Mouse (Mus musculus): ENCODE results near the gene Zfp950. TPM values are rescaled to one million over a fixed set of nuclear protein-coding genes. Genes with fewer than 3 reads are reported as not detected.
A peak's percentile ranks its signal among the peaks of the same experiment; 100 is the strongest.
"Not testable (repeated sequence)": the region's sequence is repeated elsewhere in the genome, so short reads cannot be mapped to it uniquely, and the experiment has no call there.

Zfp950 gene
- polyA plus RNA-seq (2012; fragmentation: generic; extraction: Trizol): 4.1 TPM

GRCm38 (mm10) chr19:61140342-61141206 lies at the start of gene Zfp950:
Zfp950 (minus strand) TSS chr19:61140840.
- no peaks in the 10 kb centered on the region for H3K36me3 ChIP-seq (ENCODE audit: control insufficient read depth, insufficient read depth)
- H3K27me3 ChIP-seq (ENCODE audit: control insufficient read depth, insufficient read depth, insufficient read length): no peaks in the 10 kb centered on the region
- peak within 1 kb of the TSS; percentile 13 for H3ac ChIP-seq (ENCODE audit: control insufficient read depth, insufficient read length)
- peaks cover 14% of the 10 kb centered on the region for H3K79me2 ChIP-seq (ENCODE audit: control insufficient read depth, insufficient read depth)
- H3K4me2 ChIP-seq (ENCODE audit: low read depth): peak within 1 kb of the TSS; percentile 93
- peak within 1 kb of the TSS; percentile 61 for H3K4me3 ChIP-seq
- TF ChIP-seq CEBPB (IDR thresholded peaks at IDR 0.05; ENCODE audit: insufficient read depth, poor library complexity, severe bottlenecking) (no peak), REST (IDR thresholded peaks at IDR 0.05; ENCODE audit: insufficient read depth, insufficient read length) (no peak), SRF (IDR thresholded peaks at IDR 0.05; ENCODE audit: control insufficient read depth, insufficient read length, low read depth) (no peak), POLR2AphosphoS2 (IDR thresholded peaks at IDR 0.05; ENCODE audit: insufficient read length, low read depth) (peak; percentile 63), POLR2A (IDR thresholded peaks at IDR 0.05; ENCODE audit: insufficient read length, low read depth) (peak; percentile 61), E2F4 (IDR thresholded peaks at IDR 0.05; ENCODE audit: insufficient read depth) (no peak)

GRCm38 (mm10) chr19:61183590-61183989 lies 43.0 kb upstream of the Zfp950 start, which contains the start of gene Gm6020:
Gm6020 (plus strand) TSS chr19:61183890.
- not testable (repeated sequence) for H3K27me3 ChIP-seq (ENCODE audit: control insufficient read depth, insufficient read depth, insufficient read length); H3K36me3 ChIP-seq (ENCODE audit: control insufficient read depth, insufficient read depth); H3ac ChIP-seq (ENCODE audit: control insufficient read depth, insufficient read length); H3K4me3 ChIP-seq; H3K4me2 ChIP-seq (ENCODE audit: low read depth); H3K79me2 ChIP-seq (ENCODE audit: control insufficient read depth, insufficient read depth)

GRCm38 (mm10) chr19:61175756-61176324 lies 35.2 kb upstream of the Zfp950 start, which contains the start of gene Gm7102:
Gm7102 (minus strand) TSS chr19:61176309.
- TF ChIP-seq TCF12 (IDR thresholded peaks at IDR 0.05; ENCODE audit: insufficient read depth, poor library complexity, severe bottlenecking): no peak
- no peak for TF ChIP-seq CEBPB (IDR thresholded peaks at IDR 0.05; ENCODE audit: insufficient read depth, poor library complexity, severe bottlenecking)
- no peak for TF ChIP-seq REST (IDR thresholded peaks at IDR 0.05; ENCODE audit: insufficient read depth, insufficient read length)
- no peak for TF ChIP-seq MAX (IDR thresholded peaks at IDR 0.05; ENCODE audit: low read depth)
- no peak for TF ChIP-seq MYOG (IDR thresholded peaks at IDR 0.05; ENCODE audit: control insufficient read depth in 1 of 3, insufficient read depth in 1 of 3, insufficient read length in 2 of 3, low read depth in 2 of 3)
- TF ChIP-seq USF1 (IDR thresholded peaks at IDR 0.05; ENCODE audit: low read depth): no peak
- H3K36me3 ChIP-seq (ENCODE audit: control insufficient read depth, insufficient read depth): no peaks in the 10 kb centered on the region
- no peak within 1 kb of the TSS for H3ac ChIP-seq (ENCODE audit: control insufficient read depth, insufficient read length)
- H3K4me2 ChIP-seq (ENCODE audit: low read depth): no peak within 1 kb of the TSS
- H3K27me3 ChIP-seq (ENCODE audit: control insufficient read depth, insufficient read depth, insufficient read length): no peaks in the 10 kb centered on the region
- H3K4me3 ChIP-seq: no peak within 1 kb of the TSS
- H3K79me2 ChIP-seq (ENCODE audit: control insufficient read depth, insufficient read depth): no peaks in the 10 kb centered on the region

GRCm38 (mm10) chr19:61151701-61152420 lies 11.2 kb upstream of the Zfp950 start:
- H3ac ChIP-seq (ENCODE audit: control insufficient read depth, insufficient read length): no peak overlapping the region
- TF ChIP-seq E2F4 (IDR thresholded peaks at IDR 0.05; ENCODE audit: insufficient read depth): no peak
- no peak for TF ChIP-seq MAX (IDR thresholded peaks at IDR 0.05; ENCODE audit: low read depth)
- no peak overlapping the region for H3K4me3 ChIP-seq
- H3K36me3 ChIP-seq (ENCODE audit: control insufficient read depth, insufficient read depth): no peaks in the 10 kb centered on the region
- no peaks in the 10 kb centered on the region for H3K79me2 ChIP-seq (ENCODE audit: control insufficient read depth, insufficient read depth)
- H3K4me2 ChIP-seq (ENCODE audit: low read depth): peak overlapping the region; percentile 12
- no peaks in the 10 kb centered on the region for H3K27me3 ChIP-seq (ENCODE audit: control insufficient read depth, insufficient read depth, insufficient read length)

- Histone ChIP-seq H3K36me3 (ENCODE audit: control insufficient read depth, insufficient read depth) (no peaks in the 10 kb centered on the region), H3K27me3 (ENCODE audit: control insufficient read depth, insufficient read depth, insufficient read length) (no peaks in the 10 kb centered on the region), H3K79me2 (ENCODE audit: control insufficient read depth, insufficient read depth) (no peaks in the 10 kb centered on the region), H3K4me3 (no peak overlapping the region), H3ac (ENCODE audit: control insufficient read depth, insufficient read length) (no peak overlapping the region), H3K4me2 (ENCODE audit: low read depth) (no peak overlapping the region)
- TF ChIP-seq E2F4 (IDR thresholded peaks at IDR 0.05; ENCODE audit: insufficient read depth) (no peak), POLR2A (IDR thresholded peaks at IDR 0.05; ENCODE audit: insufficient read length, low read depth) (no peak), SRF (IDR thresholded peaks at IDR 0.05; ENCODE audit: control insufficient read depth, insufficient read length, low read depth) (no peak), TCF12 (IDR thresholded peaks at IDR 0.05; ENCODE audit: insufficient read depth, poor library complexity, severe bottlenecking) (no peak)
These were observed 10.7 kb upstream of the Zfp950 start for GRCm38 (mm10) chr19:61151372-61151700.

- Histone ChIP-seq H3K36me3 (ENCODE audit: control insufficient read depth, insufficient read depth) (no peaks in the 10 kb centered on the region), H3ac (ENCODE audit: control insufficient read depth, insufficient read length) (peak overlapping the region; percentile 13), H3K4me3 (peak overlapping the region; percentile 61), H3K27me3 (ENCODE audit: control insufficient read depth, insufficient read depth, insufficient read length) (no peaks in the 10 kb centered on the region), H3K79me2 (ENCODE audit: control insufficient read depth, insufficient read depth) (peaks cover 14% of the 10 kb centered on the region), H3K4me2 (ENCODE audit: low read depth) (peak overlapping the region; percentile 93)
- TF ChIP-seq MYOD1 (IDR thresholded peaks at IDR 0.05; ENCODE audit: control insufficient read depth in 1 of 3, insufficient read length in 2 of 3, low read depth in 2 of 3) (no peak), REST (IDR thresholded peaks at IDR 0.05; ENCODE audit: insufficient read depth, insufficient read length) (no peak), MAX (IDR thresholded peaks at IDR 0.05; ENCODE audit: low read depth) (no peak), USF1 (IDR thresholded peaks at IDR 0.05; ENCODE audit: low read depth) (no peak), TCF3 (IDR thresholded peaks at IDR 0.05; ENCODE audit: insufficient read length, low read depth) (no peak), MYOG (IDR thresholded peaks at IDR 0.05; ENCODE audit: control insufficient read depth in 1 of 3, insufficient read depth in 1 of 3, insufficient read length in 2 of 3, low read depth in 2 of 3) (no peak), SRF (IDR thresholded peaks at IDR 0.05; ENCODE audit: control insufficient read depth, insufficient read length, low read depth) (no peak), POLR2A (IDR thresholded peaks at IDR 0.05; ENCODE audit: insufficient read length, low read depth) (no peak), CEBPB (IDR thresholded peaks at IDR 0.05; ENCODE audit: insufficient read depth, poor library complexity, severe bottlenecking) (no peak), POLR2AphosphoS2 (IDR thresholded peaks at IDR 0.05; ENCODE audit: insufficient read length, low read depth) (no peak), E2F4 (IDR thresholded peaks at IDR 0.05; ENCODE audit: insufficient read depth) (no peak), TCF12 (IDR thresholded peaks at IDR 0.05; ENCODE audit: insufficient read depth, poor library complexity, severe bottlenecking) (no peak)
These were observed 659 bp upstream of the Zfp950 start for GRCm38 (mm10) chr19:61141299-61141698.

All from myocyte (in vitro differentiated cells).